Mouse (Mus musculus): ENCODE results near the gene Opa1. TPM values are rescaled to one million over a fixed set of nuclear protein-coding genes. Genes with fewer than 3 reads are reported as not detected.

Gene Opa1
- total and polyA plus RNA-seq, 3 experiments: 27.0 to 163 (median 143) TPM

GRCm38 (mm10) chr16:29694420-29694959, 115.4 kb downstream of the Opa1 start:
- H3K79me2 ChIP-seq (replicated peaks; ENCODE audit: control insufficient read depth, insufficient read depth, low read length): no peaks in the 10 kb centered on the region
- no peak overlapping the region for H3K27ac ChIP-seq
- no peak overlapping the region for H3K4me3 ChIP-seq
- no peak overlapping the region for H3K9ac ChIP-seq (ENCODE audit: low read depth, low read length)
- H3K27me3 ChIP-seq (ENCODE audit: control insufficient read depth, insufficient read depth, low read length): no peaks in the 10 kb centered on the region
- intact Hi-C loops (cut with DNase I): no loop called here
- H3K4me1 ChIP-seq (ENCODE audit: control insufficient read depth, insufficient read depth, low read length): peaks cover 3% of the 10 kb centered on the region
- H3K36me3 ChIP-seq (ENCODE audit: control insufficient read depth, insufficient read depth, low read length): no peaks in the 10 kb centered on the region
- TF ChIP-seq POLR2A (IDR thresholded peaks at IDR 0.05; ENCODE audit: insufficient read depth, low read depth, low read length): no peak
- TF ChIP-seq EP300 (IDR thresholded peaks at IDR 0.05; ENCODE audit: insufficient read depth, low read depth, low read length): no peak
- TF ChIP-seq CTCF (IDR thresholded peaks at IDR 0.05): no peak
- DNase-seq: no peak
- 73% methylated on average over 9 of the region's 9 CpGs for WGBS

Other genes starting within 250 kb of the Opa1 start
- gene Atp13a5, start 200.6 kb upstream of the Opa1 start, total RNA-seq (2021): not detected
- gene Atp13a5, start 200.6 kb upstream of the Opa1 start, polyA plus RNA-seq (2012; rRNA removed): 0.04 TPM in 1 of 2 replicates, not detected in the other
- not detected for gene Atp13a4, start 34.5 kb upstream of the Opa1 start, total RNA-seq (2021)
- not detected in 2 replicates for gene Atp13a4, start 34.5 kb upstream of the Opa1 start, polyA plus RNA-seq (2012; rRNA removed)

Measured in heart, adult 2 months (tissue).